Mouse (Mus musculus) CD4-positive, CD25-positive, alpha-beta regulatory T cell, adult 2 months (primary cell): ENCODE data around the gene Ireb2.
"Not testable (repeated sequence)": the region's sequence is repeated elsewhere in the genome, so short reads cannot be mapped to it uniquely, and the experiment has no call there.

Source experiments
- DNase-seq: peaks from one replicate; pipeline ENCODE4 v3.0.0-alpha.2; 2012; ENCODE audit warnings: low read depth, low spot score

Gene Ireb2

DNA sequence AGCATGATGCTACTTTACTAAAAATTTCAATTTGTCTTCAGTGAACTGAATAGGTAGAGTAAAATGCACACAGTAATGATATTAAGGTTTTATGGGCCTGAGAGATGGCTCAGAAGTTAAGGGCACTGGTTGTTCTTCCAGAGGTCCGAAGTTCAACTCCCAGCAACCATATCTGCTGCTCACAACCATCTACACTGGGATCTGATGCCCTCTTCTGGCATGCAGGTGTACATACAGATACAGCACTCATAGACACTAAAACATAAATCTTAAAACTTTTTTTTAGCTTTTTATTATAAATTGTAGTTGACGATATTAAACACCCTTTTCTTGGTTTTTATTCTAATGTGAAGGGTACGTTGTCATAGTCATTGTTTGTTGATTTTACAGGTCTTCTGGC, 33.5 kb downstream of the Ireb2 start:
- DNase-seq: peak; percentile 26

GRCm38 (mm10) chr9:54909446-54909845, 45.9 kb downstream of the Ireb2 start:
- DNase-seq: no peak

GRCm38 (mm10) chr9:54915576-54915975, 52.0 kb downstream of the Ireb2 start:
- DNase-seq: no peak

GRCm38 (mm10) chr9:54916401-54916800, 52.8 kb downstream of the Ireb2 start:
- peak; percentile 6 for DNase-seq

- peak; percentile 88 for DNase-seq
Observed at GRCm38 (mm10) chr9:54917010-54917677, 53.6 kb downstream of the Ireb2 start, which contains the start of gene Hykk. TSS of gene Hykk (plus strand) at chr9:54917283.

- DNase-seq: no peak
Observed at GRCm38 (mm10) chr9:54918191-54918590, 54.6 kb downstream of the Ireb2 start.

DNA sequence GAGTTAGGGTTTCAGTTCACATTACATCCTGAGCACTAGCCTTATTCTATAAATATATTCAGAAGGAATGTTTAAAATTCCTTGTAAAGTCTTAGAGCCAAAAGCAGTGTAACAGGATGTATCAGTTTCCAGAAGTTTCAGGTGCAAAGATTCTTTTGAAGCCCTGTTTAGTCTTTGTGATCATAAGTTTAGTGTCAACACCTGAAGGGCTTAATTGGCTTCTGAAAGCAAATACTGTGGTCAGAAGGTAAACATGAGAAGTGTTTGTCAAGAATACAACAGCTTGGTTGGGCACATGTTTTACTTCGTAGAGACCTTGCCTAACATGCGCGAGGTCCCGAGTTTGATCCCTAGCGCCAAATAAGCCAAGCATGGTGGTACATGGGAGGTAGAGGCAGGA, 55.2 kb downstream of the Ireb2 start:
- no peak for DNase-seq

GRCm38 (mm10) chr9:54919946-54920345, 56.4 kb downstream of the Ireb2 start:
- DNase-seq: no peak

- DNase-seq: no peak
Observed at GRCm38 (mm10) chr9:54930741-54931140, 67.2 kb downstream of the Ireb2 start.

- peak; percentile 11 for DNase-seq
Observed at GRCm38 (mm10) chr9:54931765-54932164, 68.2 kb downstream of the Ireb2 start.

- no peak for DNase-seq
Observed at GRCm38 (mm10) chr9:54932379-54932778, 68.8 kb downstream of the Ireb2 start.

DNA sequence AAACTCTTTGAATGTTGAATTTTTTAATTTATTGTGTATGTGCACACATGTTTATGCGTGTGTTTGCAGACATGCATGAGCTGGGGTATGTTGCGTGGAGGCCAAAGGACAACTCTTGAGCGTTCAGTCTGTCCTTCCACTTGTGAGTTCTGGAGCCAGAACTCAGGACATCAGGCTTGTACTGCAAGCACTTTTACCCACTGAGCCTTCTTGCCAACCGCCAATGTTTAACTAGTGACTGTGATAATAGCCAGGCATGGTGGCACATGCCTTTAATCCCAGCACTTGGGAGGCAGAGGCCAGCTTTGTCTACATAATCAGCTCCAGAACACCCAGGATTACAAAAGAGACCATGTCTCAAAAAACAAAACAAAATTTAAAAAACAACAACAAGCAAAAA, 78.5 kb downstream of the Ireb2 start:
- DNase-seq: no peak

- no peak for DNase-seq
Observed at GRCm38 (mm10) chr9:54944467-54944866, 80.9 kb downstream of the Ireb2 start.

- DNase-seq: no peak
Observed at GRCm38 (mm10) chr9:54946256-54946655, 82.7 kb downstream of the Ireb2 start.

DNA sequence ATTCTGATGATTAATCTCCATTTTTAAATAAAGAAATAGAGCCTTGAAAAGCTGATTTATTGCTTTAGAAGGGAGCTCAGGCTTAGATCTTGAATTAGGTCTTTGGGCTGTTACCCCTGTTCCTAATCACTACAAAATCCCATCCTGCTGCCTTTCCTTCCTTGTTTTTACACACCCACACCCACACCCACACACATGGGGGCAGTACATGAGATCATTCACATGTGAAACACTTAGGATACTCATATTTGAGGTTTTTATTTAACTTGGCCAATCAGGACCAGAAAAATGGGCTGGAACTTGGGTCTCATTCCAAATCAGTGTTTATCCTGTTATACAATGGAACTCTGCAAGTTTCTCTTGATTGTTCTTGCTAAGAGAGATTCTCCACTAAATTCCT, 85.9 kb downstream of the Ireb2 start:
- DNase-seq: no peak

DNA sequence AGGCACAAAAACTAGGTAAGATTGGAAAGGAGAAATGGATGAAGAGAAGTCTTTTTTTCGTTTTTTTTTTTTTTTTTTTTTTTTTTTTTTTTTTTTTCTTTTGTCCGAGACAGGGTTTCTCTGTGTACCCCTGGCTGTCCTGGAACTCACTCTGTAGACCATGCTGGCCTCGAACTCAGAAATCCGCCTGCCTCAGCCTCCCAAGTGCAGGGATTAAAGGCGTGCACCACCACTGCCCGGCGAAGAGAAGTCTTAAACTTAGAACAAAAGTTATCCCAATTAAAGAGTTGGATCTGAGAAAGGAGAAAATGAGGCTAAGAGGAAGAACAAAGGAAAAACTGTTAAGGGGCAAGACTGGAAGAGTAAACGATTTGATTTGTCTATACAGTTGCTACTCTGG, 86.6 kb downstream of the Ireb2 start:
- not testable (repeated sequence) for DNase-seq

GRCm38 (mm10) chr9:54950575-54951321, 87.2 kb downstream of the Ireb2 start, which contains the start of the genes Psma4 and AY074887:
TSS of gene Psma4 (plus strand) at chr9:54950790.
TSS of gene AY074887 (minus strand) at chr9:54950998.
- peak; percentile 97 for DNase-seq

DNA sequence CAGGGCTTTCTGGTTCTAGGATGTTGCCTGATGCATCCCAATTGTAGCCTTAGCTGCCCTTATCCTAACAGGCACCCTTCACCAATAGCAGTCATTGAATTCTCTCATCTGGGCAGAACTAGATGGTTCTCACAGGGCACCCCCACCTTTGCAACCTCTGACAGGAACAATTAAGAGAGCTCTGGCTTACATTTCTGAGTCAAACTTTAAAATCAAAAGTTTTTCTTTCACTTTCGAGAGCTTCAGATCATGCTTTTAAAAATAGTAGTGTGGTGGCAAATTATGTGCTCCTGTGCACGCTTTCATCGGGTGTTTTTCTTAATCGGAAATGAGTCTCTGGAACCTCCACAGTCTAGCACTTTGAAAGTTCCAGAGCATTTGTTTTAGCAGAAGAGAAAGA, 97.5 kb downstream of the Ireb2 start:
- DNase-seq: peak; percentile 35
